8 mouse cellular contexts compared by ENCODE assay signal in genomic region chrX:140456279-140456731, GRCm38 (mm10). TPM values are rescaled to one million over a fixed set of nuclear protein-coding genes. Genes with fewer than 3 reads are reported as not detected.
A peak's percentile ranks its signal among the peaks of the same experiment; 100 is the strongest.
DNase-seq lines count a peak whose midpoint lies in the region; ATAC-seq lines count a peak whose summit lies in the region.

Prps1 (plus strand) TSS chrX:140456613.

- H3K9ac ChIP-seq in hindbrain, embryonic 11.5 days (ENCODE audit: low read depth, low read length), result peak within 1 kb of the TSS; percentile 49

- peak; percentile 86 for DNase-seq in MN1 (ENCODE audit: low spot score)
- peak; percentile 85 for DNase-seq in cerebellum, adult 9-10 months
- peak; percentile 52 to 90 for DNase-seq in frontal cortex, adult 2 months (ENCODE audit: extremely low spot score in 1 of 2, low spot score in 1 of 2)
- peak; percentile 89 for DNase-seq in hindbrain, embryonic 11.5 days (ENCODE audit: low spot score)
- DNase-seq in layer of hippocampus, postnatal 10 days (ENCODE audit: low spot score in 2 of 2), result peak; percentile 83 to 84
- DNase-seq in lung, postnatal 10 days, result peak; percentile 90
- DNase-seq in ovary, postnatal 36 days (ENCODE audit: low spot score), result peak; percentile 82
- peak; percentile 91 for DNase-seq in thymus, postnatal 25 days

- H3K4me3 ChIP-seq in hindbrain, embryonic 11.5 days (ENCODE audit: low read depth, low read length), result peak within 1 kb of the TSS; percentile 50

- no peaks in the 10 kb centered on the region for H3K4me1 ChIP-seq in hindbrain, embryonic 11.5 days (replicated peaks; ENCODE audit: control insufficient read depth, insufficient read depth, low read length)

- no peaks in the 10 kb centered on the region for H3K9me3 ChIP-seq in hindbrain, embryonic 11.5 days (ENCODE audit: control insufficient read depth, low read length)

- H3K4me2 ChIP-seq in hindbrain, embryonic 11.5 days (replicated peaks; ENCODE audit: low read depth, low read length), result peak within 1 kb of the TSS; percentile 43

- peak; percentile 95 for ATAC-seq in hindbrain, embryonic 11.5 days (ENCODE audit: low FRiP score)

- 16% methylated on average over 26 of the region's 26 CpGs for WGBS in hindbrain, embryonic 11.5 days

- no peak within 1 kb of the TSS for H3K27ac ChIP-seq in hindbrain, embryonic 11.5 days (ENCODE audit: low read depth, low read length)

- H3K27me3 ChIP-seq in hindbrain, embryonic 11.5 days (ENCODE audit: control insufficient read depth, insufficient read depth, low read length), result peaks cover 2% of the 10 kb centered on the region; the same call in 1 of the 2 replicates

- no peaks in the 10 kb centered on the region for H3K36me3 ChIP-seq in hindbrain, embryonic 11.5 days (ENCODE audit: control insufficient read depth, insufficient read depth, low read length)

RNA-seq across cellular contexts. Expression of gene Prps1, which starts in this region (rescaled TPM):
- 57.8 and 70.9 TPM in 2 replicates for polyA plus RNA-seq in frontal cortex, adult 2 months (2012; rRNA removed)
- 81.9 and 88.2 TPM in 2 replicates for polyA plus RNA-seq in hindbrain, embryonic 11.5 days (2014; fragmentation: Nextera tagmentation; extraction: Ambion mirVana)
- 10 to 100 TPM; 57.5 to 70.6 TPM for total RNA-seq in layer of hippocampus, postnatal 10 days (2021)
